Mouse (Mus musculus) hindbrain, embryonic 16.5 days (tissue): ENCODE data around the gene H1fx. TPM values are rescaled to one million over a fixed set of nuclear protein-coding genes. Genes with fewer than 3 reads are reported as not detected.

Source experiments
- ATAC-seq: fragments of 200-750 bp; cut with Nextera tagmentation; 2 replicates; pipeline ENCODE4 v1.8.0; 2017; ENCODE audit warnings: moderate TSS enrichment, moderate library complexity
- H3K27ac ChIP-seq: fragments of 300-500 bp; sonication (generic); 2 replicates; pipeline ENCODE4 v1.5.1; 2014; ENCODE audit warnings: low read depth, mild to moderate bottlenecking, control low read depth, low read length, moderate library complexity
- H3K27me3 ChIP-seq: fragments of 300-500 bp; sonication (generic); replicated peaks from 2 replicates; pipeline ENCODE4 v1.6.1; 2014; ENCODE audit warnings: low read length; ENCODE audit not compliant: control insufficient read depth, insufficient read depth
- H3K36me3 ChIP-seq: fragments of 300-500 bp; sonication (generic); 2 replicates; pipeline ENCODE4 v1.6.1; 2014; ENCODE audit warnings: mild to moderate bottlenecking, low read length, moderate library complexity, mixed read lengths; ENCODE audit not compliant: control insufficient read depth, insufficient read depth
- H3K4me1 ChIP-seq: fragments of 300-500 bp; sonication (generic); 2 replicates; pipeline ENCODE4 v1.6.1; 2014; ENCODE audit warnings: low read depth, low read length; ENCODE audit not compliant: control insufficient read depth, insufficient read depth
- H3K4me2 ChIP-seq: fragments of 300-500 bp; sonication (generic); 2 replicates; pipeline ENCODE4 v1.6.1; 2014; ENCODE audit warnings: mild to moderate bottlenecking, low read length, control low read depth, moderate library complexity
- H3K4me3 ChIP-seq: fragments of 300-500 bp; sonication (generic); 2 replicates; pipeline ENCODE4 v1.5.1; 2014; ENCODE audit warnings: mild to moderate bottlenecking, low read length, control low read depth, moderate library complexity
- H3K9ac ChIP-seq: fragments of 300-500 bp; sonication (generic); 2 replicates; pipeline ENCODE4 v1.6.1; 2014; ENCODE audit warnings: low read depth, mild to moderate bottlenecking, control low read depth, low read length, moderate library complexity
- H3K9me3 ChIP-seq: fragments of 300-500 bp; sonication (generic); 2 replicates; pipeline ENCODE4 v1.6.1; 2014; ENCODE audit warnings: mild to moderate bottlenecking, low read length, moderate library complexity; ENCODE audit not compliant: control insufficient read depth
- WGBS: fragments of 180-500 bp; shearing (Covaris S2); extraction: QIAGEN DNeasy Blood & Tissue Kit; methylation state at CpG from one replicate; pipeline ENCODE4 v1.1.7; 2014; 5-methylcytosine and 5-hydroxymethylcytosine counted together
- polyA plus RNA-seq: library from polyadenylated mRNA; unstranded; fragments of >200 nt; fragmentation: Nextera tagmentation; extraction: Ambion mirVana; gene quantifications from 2 replicates; pipeline ENCODE4 v1.2.1, GENCODE M21; 2015

The H1fx gene
- polyA plus RNA-seq, result 8.1 and 13.4 TPM in 2 replicates

GRCm38 (mm10) chr6:87981547-87982256, at the start of gene H1fx:
TSS of gene H1fx (minus strand) at chr6:87981637.
- Histone ChIP-seq H3K9ac (peak within 1 kb of the TSS; percentile 93), H3K4me2 (peak within 1 kb of the TSS; percentile 82), H3K36me3 (peaks cover 13% of the 10 kb centered on the region), H3K27ac (peak within 1 kb of the TSS; percentile 93), H3K9me3 (no peaks in the 10 kb centered on the region), H3K4me1 (peaks cover 18% of the 10 kb centered on the region), H3K4me3 (peak within 1 kb of the TSS; percentile 93), H3K27me3 (no peaks in the 10 kb centered on the region)
- ATAC-seq, result peak; percentile 91
- WGBS, result under 1% methylated on average over 52 of the region's 55 CpGs

GRCm38 (mm10) chr6:88030432-88030831, 49.0 kb upstream of the H1fx start:
- H3K9me3 ChIP-seq, result no peaks in the 10 kb centered on the region
- H3K4me1 ChIP-seq, result no peaks in the 10 kb centered on the region
- no peak overlapping the region for H3K4me3 ChIP-seq
- H3K9ac ChIP-seq, result no peak overlapping the region
- 93% methylated on average over 2 of the region's 2 CpGs for WGBS
- H3K27me3 ChIP-seq, result no peaks in the 10 kb centered on the region
- ATAC-seq, result no peak
- H3K4me2 ChIP-seq, result no peak overlapping the region
- H3K27ac ChIP-seq, result no peak overlapping the region
- H3K36me3 ChIP-seq, result peaks cover 7% of the 10 kb centered on the region

GRCm38 (mm10) chr6:88027390-88027789, 46.0 kb upstream of the H1fx start:
- no peaks in the 10 kb centered on the region for H3K4me1 ChIP-seq
- H3K27ac ChIP-seq, result no peak overlapping the region
- H3K27me3 ChIP-seq, result no peaks in the 10 kb centered on the region
- no peak overlapping the region for H3K4me3 ChIP-seq
- H3K4me2 ChIP-seq, result no peak overlapping the region
- peaks cover 7% of the 10 kb centered on the region for H3K36me3 ChIP-seq
- no peak for ATAC-seq
- WGBS, result 75% methylated on average over 5 of the region's 5 CpGs
- H3K9me3 ChIP-seq, result no peaks in the 10 kb centered on the region
- no peak overlapping the region for H3K9ac ChIP-seq

DNA sequence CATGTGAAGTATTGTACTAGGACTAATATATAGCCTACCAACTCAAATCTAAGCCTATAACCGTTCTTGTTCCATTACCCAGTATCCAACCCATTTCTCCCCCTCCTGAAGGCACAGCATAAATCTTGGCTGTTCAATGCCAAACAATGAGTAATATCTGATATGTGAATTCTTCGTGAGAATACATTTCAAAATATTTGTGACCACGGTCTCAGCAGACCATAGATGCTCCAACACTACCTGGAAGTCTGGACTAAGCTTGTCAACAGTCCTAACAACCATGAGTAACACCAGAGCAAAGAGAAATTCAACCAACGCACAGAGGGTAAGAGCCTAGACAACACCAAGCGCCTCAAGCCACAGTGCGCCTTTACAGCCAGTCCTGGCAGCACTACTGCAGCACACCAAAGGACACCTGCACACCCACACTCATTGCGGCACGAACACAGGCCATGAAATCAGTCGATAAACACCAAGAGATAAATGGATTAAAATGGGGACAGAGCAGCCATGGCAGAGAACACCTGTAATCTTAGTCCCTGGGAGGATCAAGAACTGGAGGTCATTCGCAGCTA, 42.0 kb upstream of the H1fx start:
- H3K9ac ChIP-seq, result no peak overlapping the region
- H3K36me3 ChIP-seq, result no peaks in the 10 kb centered on the region
- no peak for ATAC-seq
- no peak overlapping the region for H3K4me2 ChIP-seq
- H3K27me3 ChIP-seq, result no peaks in the 10 kb centered on the region
- no peaks in the 10 kb centered on the region; the same call in 1 of the 2 replicates for H3K4me1 ChIP-seq
- H3K27ac ChIP-seq, result no peak overlapping the region
- H3K4me3 ChIP-seq, result no peak overlapping the region
- no peaks in the 10 kb centered on the region for H3K9me3 ChIP-seq
- 96% methylated on average over 10 of the region's 10 CpGs for WGBS

DNA sequence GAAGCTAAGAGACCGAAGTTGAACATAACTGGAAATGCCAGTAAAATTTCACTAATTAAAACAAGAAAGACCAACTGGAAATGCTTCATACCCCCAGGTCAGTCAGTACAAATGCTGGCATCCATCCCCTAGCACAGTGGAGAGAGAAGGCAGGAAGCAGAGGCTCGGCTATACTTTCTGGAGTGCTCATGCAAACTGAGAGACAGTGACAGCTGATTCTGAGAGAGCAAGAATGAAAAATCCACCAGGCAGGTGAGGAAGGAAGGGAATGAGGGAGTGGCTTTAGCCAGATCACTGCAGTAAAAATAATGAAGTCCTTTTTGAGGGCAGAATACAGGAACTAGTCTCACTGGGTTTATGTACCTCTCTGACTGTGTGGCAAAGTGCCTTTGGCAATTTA, 37.7 kb upstream of the H1fx start:
- Histone ChIP-seq H3K27me3 (no peaks in the 10 kb centered on the region), H3K27ac (no peak overlapping the region), H3K4me3 (no peak overlapping the region), H3K36me3 (no peaks in the 10 kb centered on the region), H3K4me2 (no peak overlapping the region), H3K9me3 (no peaks in the 10 kb centered on the region), H3K4me1 (no peaks in the 10 kb centered on the region; the same call in 1 of the 2 replicates), H3K9ac (no peak overlapping the region)
- ATAC-seq, result no peak
- 81% methylated on average over 2 of the region's 2 CpGs for WGBS

DNA sequence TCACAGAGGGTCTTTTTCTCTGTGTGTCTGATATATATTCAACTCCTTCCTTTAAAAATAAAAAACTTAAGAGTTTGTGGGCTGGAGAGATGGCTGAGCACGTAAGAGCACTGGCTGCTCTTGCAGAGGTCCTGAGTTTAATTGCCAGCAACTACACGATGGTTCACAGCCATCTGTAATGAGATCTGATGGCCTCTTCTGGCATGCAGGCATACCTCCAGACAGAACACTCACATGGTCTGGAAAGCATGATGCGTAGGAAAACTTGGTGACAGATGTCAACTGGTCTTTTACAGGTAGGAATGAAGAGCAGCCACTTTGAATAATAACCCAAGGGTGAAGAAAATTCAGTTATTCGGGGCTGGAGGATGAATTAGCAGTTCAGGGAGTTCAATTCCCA, 36.4 kb upstream of the H1fx start:
- no peaks in the 10 kb centered on the region for H3K9me3 ChIP-seq
- no peaks in the 10 kb centered on the region for H3K36me3 ChIP-seq
- H3K9ac ChIP-seq, result no peak overlapping the region
- no peaks in the 10 kb centered on the region for H3K27me3 ChIP-seq
- H3K4me2 ChIP-seq, result no peak overlapping the region
- H3K4me1 ChIP-seq, result no peaks in the 10 kb centered on the region; the same call in 1 of the 2 replicates
- H3K4me3 ChIP-seq, result no peak overlapping the region
- no peak overlapping the region for H3K27ac ChIP-seq
- WGBS, result 70% methylated on average over 4 of the region's 4 CpGs
- ATAC-seq, result no peak

DNA sequence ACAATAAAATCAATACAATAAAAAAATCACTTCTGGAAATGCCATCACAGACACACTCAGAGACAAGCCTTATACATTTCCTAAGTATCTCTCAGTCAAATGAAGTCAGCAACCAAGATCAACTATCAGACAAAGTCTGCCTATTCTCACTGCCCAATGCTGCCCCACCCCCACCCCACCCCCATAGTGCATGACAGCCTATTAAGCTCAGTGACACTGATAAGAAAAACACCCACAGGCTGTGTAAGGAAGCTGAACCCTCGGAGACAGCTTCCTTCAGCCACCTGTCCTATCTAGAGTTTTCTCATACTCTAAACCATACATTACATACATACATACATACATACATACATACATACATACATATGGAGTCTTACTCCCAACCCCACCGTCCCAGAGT, 34.4 kb upstream of the H1fx start:
- Histone ChIP-seq H3K27me3 (no peaks in the 10 kb centered on the region), H3K9ac (no peak overlapping the region), H3K36me3 (peaks cover 7% of the 10 kb centered on the region), H3K4me3 (no peak overlapping the region), H3K4me2 (no peak overlapping the region), H3K4me1 (no peaks in the 10 kb centered on the region; the same call in 1 of the 2 replicates), H3K27ac (no peak overlapping the region), H3K9me3 (no peaks in the 10 kb centered on the region)
- no peak for ATAC-seq
- 89% methylated on average over 2 of the region's 2 CpGs for WGBS

- no peak for ATAC-seq
- Histone ChIP-seq H3K9ac (no peak overlapping the region), H3K4me2 (no peak overlapping the region), H3K4me1 (no peaks in the 10 kb centered on the region; the same call in 1 of the 2 replicates), H3K27ac (no peak overlapping the region), H3K36me3 (peaks cover 17% of the 10 kb centered on the region), H3K27me3 (no peaks in the 10 kb centered on the region), H3K4me3 (no peak overlapping the region), H3K9me3 (no peaks in the 10 kb centered on the region)
- WGBS, result 87% methylated on average over 4 of the region's 4 CpGs
Observed at GRCm38 (mm10) chr6:88013456-88013855, 32.0 kb upstream of the H1fx start.

GRCm38 (mm10) chr6:88012601-88013000, 31.2 kb upstream of the H1fx start:
- H3K9me3 ChIP-seq, result no peaks in the 10 kb centered on the region
- ATAC-seq, result no peak
- no peak overlapping the region for H3K4me3 ChIP-seq
- no peak overlapping the region for H3K9ac ChIP-seq
- no peaks in the 10 kb centered on the region for H3K27me3 ChIP-seq
- H3K4me2 ChIP-seq, result no peak overlapping the region
- no peaks in the 10 kb centered on the region; the same call in 1 of the 2 replicates for H3K4me1 ChIP-seq
- peaks cover 19% of the 10 kb centered on the region for H3K36me3 ChIP-seq
- WGBS, result 86% methylated on average over 2 of the region's 2 CpGs
- H3K27ac ChIP-seq, result no peak overlapping the region
